Mouse (Mus musculus): ENCODE results near the gene Glt6d1.

GRCm38 (mm10) chr2:25780921-25781320 is 34.7 kb downstream of the Glt6d1 start:
- TF ChIP-seq CTCF (IDR thresholded peaks at IDR 0.05; ENCODE audit: borderline replicate concordance, insufficient read depth, low read depth, low read length): no peak
- TF ChIP-seq POLR2A (IDR thresholded peaks at IDR 0.05; ENCODE audit: borderline replicate concordance, insufficient read depth, low read length): no peak
